Mouse (Mus musculus) urinary bladder, adult 2 months (tissue): ENCODE data around the gene Klhl22. TPM values are rescaled to one million over a fixed set of nuclear protein-coding genes. Genes with fewer than 3 reads are reported as not detected.

ENCODE experiments used
- DNase-seq: peaks from one replicate; pipeline ENCODE4 v3.0.0; 2022; ENCODE audit warnings: low spot score
- polyA plus RNA-seq: library from polyadenylated mRNA; depleted of rRNA; stranded (reverse); fragments of >200 nt; gene quantifications from 2 replicates; pipeline ENCODE4 v1.2.3, GENCODE M21; 2012; rRNA removed

Klhl22 gene
- polyA plus RNA-seq, 1 experiment, result 40.9 TPM

- DNase-seq, result no peak
Measured at GRCm38 (mm10) chr16:17833321-17833680, 73.9 kb downstream of the Klhl22 start.

- DNase-seq, result no peak
Measured at GRCm38 (mm10) chr16:17833681-17834399, 74.4 kb downstream of the Klhl22 start.

GRCm38 (mm10) chr16:17834543-17834942, 75.1 kb downstream of the Klhl22 start:
- no peak for DNase-seq

GRCm38 (mm10) chr16:17835481-17835880, 76.1 kb downstream of the Klhl22 start:
- no peak for DNase-seq

GRCm38 (mm10) chr16:17838051-17838450, 78.6 kb downstream of the Klhl22 start, which contains the start of gene Car15:
Car15 (minus strand) TSS chr16:17838364.
- no peak for DNase-seq

- DNase-seq, result no peak
Measured at GRCm38 (mm10) chr16:17839976-17840375, 80.6 kb downstream of the Klhl22 start.

- no peak for DNase-seq
Measured at GRCm38 (mm10) chr16:17842437-17842836, 83.0 kb downstream of the Klhl22 start.

Other genes with a start within 250 kb of the Klhl22 start
- 52.6 and 59.0 TPM in 2 replicates for gene Thap7, start 228.5 kb upstream of the Klhl22 start, polyA plus RNA-seq
- 0.22 and 0.23 TPM in 2 replicates for gene Lrrc74b, start 198.4 kb upstream of the Klhl22 start, polyA plus RNA-seq
- gene P2rx6, start 197.7 kb upstream of the Klhl22 start, polyA plus RNA-seq, result 4.4 and 5.5 TPM in 2 replicates
- gene Slc7a4, start 176.4 kb upstream of the Klhl22 start, polyA plus RNA-seq, result 12.4 and 17.0 TPM in 2 replicates
- gene Smpd4, start 140.3 kb upstream of the Klhl22 start, polyA plus RNA-seq, result 33.1 and 36.3 TPM in 2 replicates
- gene Ccdc74a, start 113.1 kb upstream of the Klhl22 start, polyA plus RNA-seq, result 1.5 and 2.7 TPM in 2 replicates
- 36.5 and 56.4 TPM in 2 replicates for gene Med15, start 26.7 kb upstream of the Klhl22 start, polyA plus RNA-seq
- 36.0 and 45.5 TPM in 2 replicates for gene Scarf2, start 37.7 kb downstream of the Klhl22 start, polyA plus RNA-seq
- gene B830017H08Rik, start 73.5 kb downstream of the Klhl22 start, polyA plus RNA-seq, result not detected in 2 replicates
- 2.3 and 4.0 TPM in 2 replicates for gene Car15, start 78.7 kb downstream of the Klhl22 start, polyA plus RNA-seq
- gene Gm20518, start 132.1 kb downstream of the Klhl22 start, polyA plus RNA-seq, result 0.60 and 0.70 TPM in 2 replicates
- 0.07 and 0.08 TPM in 2 replicates for gene Tssk1, start 134.6 kb downstream of the Klhl22 start, polyA plus RNA-seq
- 48.7 and 50.0 TPM in 2 replicates for gene Dgcr2, start 138.9 kb downstream of the Klhl22 start, polyA plus RNA-seq
- gene Tssk2, start 139.0 kb downstream of the Klhl22 start, polyA plus RNA-seq, result not detected in 2 replicates
- gene Ess2, start 151.7 kb downstream of the Klhl22 start, polyA plus RNA-seq, result 26.0 and 26.7 TPM in 2 replicates
- not detected in 2 replicates for gene Gsc2, start 155.4 kb downstream of the Klhl22 start, polyA plus RNA-seq
- gene Slc25a1, start 168.6 kb downstream of the Klhl22 start, polyA plus RNA-seq, result 67.3 and 77.5 TPM in 2 replicates
- not detected in 2 replicates for gene Vpreb2, start 220.8 kb downstream of the Klhl22 start, polyA plus RNA-seq